26 mouse cellular contexts compared by ENCODE assay signal in the genomic region with DNA sequence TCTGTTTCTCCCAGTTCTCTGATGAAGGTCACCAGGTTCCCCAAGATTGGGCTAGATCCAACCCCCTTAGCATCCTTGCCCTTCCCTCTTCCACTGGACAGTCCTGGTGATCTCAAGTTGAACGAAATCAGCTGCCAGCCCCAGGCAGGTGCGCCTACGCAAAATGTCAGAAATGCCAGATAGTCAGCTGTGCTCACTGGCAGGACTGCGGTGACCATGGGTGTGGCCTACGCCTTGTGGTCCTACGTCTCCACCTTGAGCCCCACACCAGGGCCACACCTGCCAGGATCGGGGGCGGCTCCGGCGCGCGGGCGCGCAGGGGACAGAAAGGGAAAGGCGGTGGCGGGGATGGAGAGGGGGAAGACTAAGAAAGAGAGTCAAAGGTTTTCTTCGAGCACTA. TPM values are rescaled to one million over a fixed set of nuclear protein-coding genes. Genes with fewer than 3 reads are reported as not detected.
DNase-seq lines count a peak whose midpoint lies in the region; TF ChIP-seq lines count a peak whose summit lies in the region.
"Had no signal": no experiment of that assay in that cellular context is flagged by ENCODE, and none has a peak within 500 bp of the region (broad histone marks: within the 10 kb centered on the region; RNA-seq: fewer than 3 reads in every experiment).

No protein-coding gene starts in this region.

- TF ChIP-seq CTCF in testis, adult 2 months (IDR thresholded peaks at IDR 0.05; ENCODE audit: control insufficient read depth, insufficient read depth, insufficient replicate concordance, low read depth, low read length) = no peak

- H3K36me3 ChIP-seq in testis, adult 2 months (ENCODE audit: control insufficient read depth, insufficient read depth, low read length) = peaks cover 2% of the 10 kb centered on the region

- peak overlapping the region; percentile 85 for H3K4me3 ChIP-seq in testis, adult 2 months (ENCODE audit: control insufficient read depth, low read depth, low read length)
- H3K4me3 ChIP-seq: embryonic facial prominence, embryonic 10.5 days; embryonic facial prominence, embryonic 12.5 days; forebrain, embryonic 13.5 days; forebrain, embryonic 15.5 days had no signal

- no peaks in the 10 kb centered on the region; the same call in 1 of the 2 replicates for H3K4me1 ChIP-seq in testis, adult 2 months (ENCODE audit: control insufficient read depth, insufficient read depth, low read length)
- H3K4me1 ChIP-seq: embryonic facial prominence, embryonic 10.5 days; embryonic facial prominence, embryonic 12.5 days; forebrain, embryonic 13.5 days; forebrain, embryonic 15.5 days had no signal

- H3K27me3 ChIP-seq in testis, adult 2 months (ENCODE audit: control insufficient read depth, insufficient read depth, low read length) = peaks cover 3% of the 10 kb centered on the region; the same call in 1 of the 2 replicates
- H3K27me3 ChIP-seq: embryonic facial prominence, embryonic 12.5 days; forebrain, embryonic 13.5 days; forebrain, embryonic 15.5 days; Patski had no signal

- DNase-seq in heart, adult 11 months = peak; percentile 77
- DNase-seq in heart, adult 8-10 months (ENCODE audit: low spot score) = no peak
- DNase-seq in testis, postnatal 10 days (ENCODE audit: low spot score) = no peak
- DNase-seq in ZHBTc4 (ENCODE audit: low read depth, low spot score) = peak; percentile 47
- no peak for DNase-seq in adrenal gland, adult 2 months
- no peak for DNase-seq in gastrocnemius, postnatal 4 days (ENCODE audit: low spot score in 2 of 2)
- DNase-seq: adrenal gland, adult 8-10 months; adrenal gland, postnatal 14 days; adrenal gland, postnatal 36 days; cerebellum, adult 11-12 months; cerebellum, adult 2 months; cerebellum, adult 9-10 months; cerebellum, postnatal 10 days; cerebellum, postnatal 25 days; forebrain, postnatal 0 days had no signal

- peak; percentile 67; the same call in 1 of the 2 replicates for TF ChIP-seq POLR2A in testis, adult 2 months (IDR thresholded peaks at IDR 0.05; ENCODE audit: control insufficient read depth, low read depth, low read length)

- peak overlapping the region; percentile 40; the same call in 1 of the 2 replicates for H3K27ac ChIP-seq in testis, adult 2 months (ENCODE audit: control insufficient read depth, insufficient read depth, low read depth, low read length)
- H3K27ac ChIP-seq: embryonic facial prominence, embryonic 10.5 days; embryonic facial prominence, embryonic 12.5 days; forebrain, embryonic 13.5 days; forebrain, embryonic 15.5 days had no signal

RNA-seq across cellular contexts. Expression of a gene that starts 2.7 kb away (rescaled TPM):
- not detected for total RNA-seq in heart, adult 8-10 months (2022)
- 84.8 and 131 TPM in 2 replicates for polyA plus RNA-seq in testis, adult 2 months (2012; rRNA removed)
- not detected for total RNA-seq in adrenal gland, adult 2 months (2021)
- not detected in 2 replicates for polyA plus RNA-seq in adrenal gland, adult 2 months (2012; rRNA removed)
- not detected for total RNA-seq in gastrocnemius, postnatal 4 days (2021)
- total RNA-seq: adrenal gland, adult 8-10 months; adrenal gland, postnatal 14 days; adrenal gland, postnatal 36 days; ES-E14; forebrain, postnatal 0 days had no signal
- polyA plus RNA-seq: C2C12; cortical plate, adult 2 months; embryonic facial prominence, embryonic 12.5 days; embryonic facial prominence, embryonic 14.5 days; forebrain, embryonic 11.5 days; forebrain, embryonic 13.5 days; forebrain, embryonic 15.5 days; forebrain, postnatal 0 days had no signal

RNA-seq across cellular contexts. Expression of a gene that starts 14.6 kb away (rescaled TPM):
- total RNA-seq in heart, adult 8-10 months (2022) = not detected
- polyA plus RNA-seq in testis, adult 2 months (2012; rRNA removed) = 145 and 149 TPM in 2 replicates
- not detected for total RNA-seq in adrenal gland, adult 2 months (2021)
- polyA plus RNA-seq in adrenal gland, adult 2 months (2012; rRNA removed) = not detected in 2 replicates
- total RNA-seq in gastrocnemius, postnatal 4 days (2021) = not detected
- total RNA-seq: adrenal gland, postnatal 14 days; adrenal gland, postnatal 36 days; ES-E14 had no signal
- polyA plus RNA-seq: C2C12; embryonic facial prominence, embryonic 10.5 days; embryonic facial prominence, embryonic 12.5 days; Patski had no signal

RNA-seq across cellular contexts. Expression of a gene that starts 26.7 kb away (rescaled TPM):
- total RNA-seq in heart, adult 8-10 months (2022) = 10 to 100 TPM; 45.0 to 54.1 (median 49.1) TPM
- polyA plus RNA-seq in testis, adult 2 months (2012; rRNA removed) = 45.3 and 56.2 TPM in 2 replicates
- total RNA-seq in adrenal gland, adult 2 months (2021) = 100 to 1,000 TPM; 139 to 145 TPM
- polyA plus RNA-seq in adrenal gland, adult 2 months (2012; rRNA removed) = 7.6 and 10.0 TPM in 2 replicates
- 10 to 100 TPM; 84.2 to 86.6 TPM for total RNA-seq in gastrocnemius, postnatal 4 days (2021)

RNA-seq across cellular contexts. Expression of a gene that starts 49.8 kb away (rescaled TPM):
- total RNA-seq in heart, adult 8-10 months (2022) = 10 to 100 TPM; 12.7 to 20.9 (median 17.6) TPM
- 2.7 and 4.0 TPM in 2 replicates for polyA plus RNA-seq in testis, adult 2 months (2012; rRNA removed)
- 10 to 100 TPM; 13.8 to 18.4 TPM for total RNA-seq in adrenal gland, adult 2 months (2021)
- polyA plus RNA-seq in adrenal gland, adult 2 months (2012; rRNA removed) = 2.2 TPM in 2 replicates
- total RNA-seq in gastrocnemius, postnatal 4 days (2021) = 10 to 100 TPM; 35.6 to 39.2 TPM

RNA-seq across cellular contexts. Expression of a gene that starts 50.1 kb away (rescaled TPM):
- 100 to 1,000 TPM; 149 to 170 (median 159) TPM for total RNA-seq in heart, adult 8-10 months (2022)
- 23.0 and 25.1 TPM in 2 replicates for polyA plus RNA-seq in testis, adult 2 months (2012; rRNA removed)
- 100 to 1,000 TPM; 173 to 196 TPM for total RNA-seq in adrenal gland, adult 2 months (2021)
- polyA plus RNA-seq in adrenal gland, adult 2 months (2012; rRNA removed) = 37.4 and 72.8 TPM in 2 replicates
- total RNA-seq in gastrocnemius, postnatal 4 days (2021) = 100 to 1,000 TPM; 150 to 154 TPM

Comparison
In these comparisons a context has a peak if more than half of its experiments do, and no peak if none do; other contexts are left out.
1. DNase-seq: peak in heart, adult 11 months (single experiment) and ZHBTc4 (single experiment); none in heart, adult 8-10 months (single experiment), testis, postnatal 10 days (single experiment), adrenal gland, adult 2 months (single experiment) and gastrocnemius, postnatal 4 days (0 of 2).